Mouse (Mus musculus) left cerebral cortex, postnatal 10 days (tissue): Measurements from ENCODE around the gene Por. TPM values are rescaled to one million over a fixed set of nuclear protein-coding genes. Genes with fewer than 3 reads are reported as not detected.

Source experiments
- DNase-seq, 2 experiments: peaks; one replicate each; pipeline ENCODE4 v3.0.0; 2021 to 2022; ENCODE audit warnings: low spot score in 2 of 2, mixed read lengths in 1 of 2; ENCODE audit errors: extremely low spot score in 1 of 2
- intact Hi-C: fragments of 180-260 bp; cut with DNase I; formaldehyde crosslinking; loops from one replicate; pipeline ENCODE4 v1.15.1; 2025
- total RNA-seq, 2 experiments: library from RNA; stranded (reverse); gene quantifications; 2 replicates each; pipeline ENCODE4 v1.2.3; 2021

Por gene
- 10 to 100 TPM; 68.2 to 70.0 TPM for total RNA-seq

DNA sequence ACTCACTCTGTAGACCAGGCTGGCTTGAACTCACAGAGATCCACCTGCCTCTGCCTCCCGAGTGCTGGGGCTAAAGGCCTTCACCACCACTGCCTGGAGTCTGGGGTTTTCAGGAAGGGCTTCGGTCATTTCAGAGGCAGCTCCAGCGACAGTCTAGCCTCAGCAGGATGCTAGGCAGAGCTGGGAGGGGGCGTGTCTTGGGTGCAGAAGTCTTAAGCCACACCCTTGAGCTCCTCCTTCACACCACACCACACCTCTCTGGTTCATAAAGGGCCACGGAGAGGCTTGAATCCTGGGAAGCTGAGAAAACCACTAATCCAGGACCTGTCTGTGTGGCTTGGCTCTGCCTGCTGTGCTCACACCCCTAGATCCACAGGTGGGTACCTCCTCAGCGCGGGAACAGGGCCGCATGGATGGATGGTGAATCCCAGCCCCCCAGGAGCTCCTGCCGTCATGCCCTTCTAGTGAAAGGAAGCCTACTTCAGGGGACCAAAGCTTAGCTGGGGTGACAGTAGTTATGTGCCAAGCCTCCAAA, at the start of gene Por:
Por (plus strand) TSS at position 293 of the 535 bp plus-strand sequence.
- intact Hi-C loops: no loop called here

DNA sequence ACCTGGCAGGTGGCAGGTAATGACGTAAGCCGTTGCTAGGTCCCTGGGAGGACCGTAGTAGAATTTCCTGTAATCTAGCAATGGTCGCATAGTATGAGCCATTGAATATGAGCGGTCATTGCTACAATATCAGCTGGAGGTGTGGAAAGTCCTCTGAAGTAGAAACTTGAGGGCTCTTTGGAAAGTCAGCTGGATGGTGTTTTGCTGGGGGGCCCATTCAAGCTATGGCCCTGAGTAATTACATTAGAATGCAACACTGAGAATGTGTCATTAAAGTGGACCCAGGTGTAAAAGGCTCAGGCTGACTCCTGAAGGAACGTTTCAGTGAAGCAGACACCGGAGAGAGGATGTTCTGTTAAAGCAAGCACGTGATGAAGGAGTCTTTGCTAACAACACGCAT, 49.3 kb upstream of the Por start:
- no peak for DNase-seq
- intact Hi-C loops: no loop called here

More for the DNA sequence above, at the start of gene Por:
- peak in 1 of 2 experiments; percentile 58 for DNase-seq

DNA sequence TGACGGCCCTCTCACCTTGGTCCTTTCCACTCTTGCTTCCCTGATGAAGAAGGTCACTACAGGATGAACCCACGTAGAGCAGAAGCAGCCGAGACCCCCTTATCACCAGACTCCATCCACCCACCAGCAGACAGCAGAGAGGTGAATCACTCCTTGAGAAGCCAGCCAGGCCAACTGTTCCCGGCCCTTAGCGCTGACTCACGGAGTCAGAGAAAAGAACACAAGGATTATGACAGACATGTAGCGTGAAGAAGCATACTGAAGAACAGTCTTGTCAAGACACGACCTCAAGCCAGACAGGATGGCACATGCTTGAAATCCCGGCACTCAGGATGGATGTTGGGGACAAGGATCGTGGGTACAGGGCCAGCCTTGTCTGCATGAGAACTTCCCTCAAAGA, 48.1 kb upstream of the Por start:
- no peak for DNase-seq
- intact Hi-C loops: no loop called here

DNA sequence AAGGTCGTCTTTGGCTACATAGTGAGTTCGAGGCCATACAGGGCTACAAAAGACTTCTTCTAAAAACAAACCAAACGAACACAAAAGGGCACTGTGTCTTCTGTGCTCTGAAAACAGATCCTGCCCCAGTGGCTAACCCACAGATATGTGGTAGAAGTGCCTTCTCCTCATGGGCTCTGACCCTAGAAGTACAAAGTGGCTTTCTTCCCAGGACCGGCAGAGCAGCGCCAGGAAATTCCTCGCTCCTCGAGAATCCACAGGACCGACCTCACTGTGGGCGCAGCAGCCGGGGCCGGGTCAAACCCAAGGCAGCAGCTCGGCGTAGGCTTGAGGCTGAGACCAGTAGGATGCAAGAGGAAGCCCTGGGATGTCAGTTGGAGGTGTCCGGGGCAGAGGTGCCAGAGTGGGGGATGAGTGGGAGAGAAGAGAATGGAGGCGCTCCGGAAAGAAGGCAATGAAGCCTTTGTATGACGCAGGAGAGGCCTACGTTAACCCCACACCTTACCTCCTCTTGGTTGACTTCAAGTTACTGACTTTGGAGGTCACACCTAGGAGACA, 46.7 kb upstream of the Por start:
- DNase-seq: no peak
- intact Hi-C loops: no loop called here

DNA sequence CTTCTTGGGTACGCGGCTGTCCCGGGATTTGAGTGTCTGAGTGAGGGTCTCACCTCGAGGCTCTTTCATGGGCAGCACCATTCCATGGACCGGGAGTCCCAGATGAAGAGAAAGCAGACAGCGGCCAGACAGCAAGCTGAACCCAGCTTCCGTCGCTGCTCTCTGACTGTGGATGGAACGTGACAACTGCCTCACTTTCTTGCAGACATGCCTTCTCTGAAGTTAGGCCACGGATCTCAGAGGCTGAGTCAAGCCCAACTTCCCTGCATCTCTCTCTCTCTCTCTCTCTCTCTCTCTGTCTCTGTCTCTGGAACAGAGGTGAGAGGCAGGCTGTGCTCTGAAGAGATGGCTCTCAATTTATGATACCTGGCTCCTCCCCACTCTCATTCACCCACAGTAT, 40.9 kb upstream of the Por start:
- intact Hi-C loops: no loop called here
- no peak for DNase-seq

DNA sequence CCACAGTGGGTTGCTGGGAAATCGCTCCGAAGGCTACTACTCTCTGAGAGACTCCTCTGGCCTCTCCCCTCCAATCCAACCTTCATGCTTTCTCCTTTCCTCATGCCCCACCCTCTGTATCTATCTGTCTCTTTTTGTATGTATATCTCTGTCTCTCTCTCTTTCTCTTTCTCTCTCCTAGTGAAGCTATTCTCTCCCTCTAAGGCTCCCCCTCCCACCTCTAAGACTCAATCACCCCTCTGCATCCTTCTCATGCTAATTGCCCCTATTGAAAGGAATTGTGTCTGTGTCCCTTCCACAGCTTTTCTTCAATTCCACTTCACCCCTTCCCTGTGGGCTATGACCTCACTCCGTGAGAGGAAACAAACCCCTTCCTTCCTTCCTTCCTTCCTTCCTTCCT, 40.4 kb upstream of the Por start:
- intact Hi-C loops: no loop called here
- DNase-seq: no peak

DNA sequence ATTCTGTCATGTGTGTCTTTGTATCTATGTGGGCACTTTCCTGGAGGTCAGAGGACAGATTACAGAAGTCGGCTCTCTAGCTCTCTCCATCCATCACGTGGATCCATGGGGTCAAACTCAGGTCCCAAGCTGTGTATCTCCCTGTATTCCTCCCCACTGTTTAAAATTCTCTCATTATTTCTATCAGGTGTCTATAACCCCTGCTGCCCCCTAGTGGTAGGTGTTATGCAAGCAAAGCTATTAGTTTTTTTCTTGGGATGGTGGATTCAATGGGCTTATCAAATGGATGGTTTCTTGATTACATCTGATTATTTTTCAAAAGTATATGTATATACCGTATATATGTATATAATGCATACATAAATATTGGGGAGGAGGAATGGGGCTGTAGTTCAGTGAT, 39.2 kb upstream of the Por start:
- intact Hi-C loops: loop anchor here (5.0 kb wide), 1 partner anchor 132 kb away; no protein-coding TSS in a partner anchor
- peak; percentile 36 to 61 for DNase-seq

DNA sequence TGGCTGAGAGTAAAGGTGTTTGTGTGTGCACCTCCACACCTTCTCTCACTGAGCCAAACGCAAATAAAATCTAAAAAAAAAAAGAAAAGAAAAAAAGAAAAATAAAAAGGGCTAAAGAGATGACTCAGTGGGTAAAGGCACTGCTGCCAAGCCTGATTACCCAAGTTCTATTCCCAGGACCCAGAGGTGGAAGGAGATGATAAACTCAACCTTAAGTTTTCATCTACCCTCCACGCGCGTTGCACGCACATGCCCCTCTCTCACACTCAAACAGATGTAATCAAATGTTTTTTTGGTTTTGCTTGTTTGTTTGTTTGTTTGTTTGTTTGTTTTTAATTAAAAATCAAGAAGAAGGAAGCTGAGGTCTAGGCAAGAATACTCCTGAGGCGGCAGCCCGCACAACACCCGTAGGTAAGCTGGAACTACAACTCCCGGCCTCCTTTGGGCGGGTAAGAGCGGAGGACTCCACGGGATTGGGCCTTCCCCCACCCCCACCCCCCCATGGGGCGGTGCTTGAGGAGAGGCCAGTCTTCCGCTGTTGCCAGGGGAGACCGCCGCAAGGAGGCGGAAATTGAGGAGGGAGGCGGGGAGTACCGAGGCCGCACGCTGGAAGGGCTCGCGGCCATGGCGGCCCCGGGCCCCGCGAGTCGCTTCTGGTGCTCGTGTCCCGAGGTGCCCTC, 37.6 kb upstream of the Por start, which contains the start of gene Rhbdd2:
Rhbdd2 (plus strand) TSS at position 502 of the 680 bp plus-strand sequence.
- intact Hi-C loops: loop anchor here (5.0 kb wide), 1 partner anchor 130 kb away; no protein-coding TSS in a partner anchor
- DNase-seq: peak; percentile 94 to 99

DNA sequence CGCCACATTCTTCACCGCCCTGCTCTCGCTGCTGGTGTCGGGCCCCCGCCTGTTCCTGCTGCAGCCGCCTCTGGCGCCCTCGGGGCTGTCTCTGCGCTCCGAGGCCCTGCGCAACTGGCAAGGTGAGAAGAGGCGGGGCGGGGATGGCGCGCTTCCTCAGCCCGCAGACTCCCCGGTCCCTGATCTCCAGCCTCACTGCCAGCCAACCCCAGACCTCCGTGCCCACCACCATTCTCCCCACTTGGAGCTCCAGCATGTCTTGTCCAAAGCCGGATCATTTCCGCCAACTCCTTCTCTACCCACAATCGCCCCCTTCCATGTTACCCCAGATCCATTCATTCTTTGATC, 37.1 kb upstream of the Por start:
- DNase-seq: no peak
- intact Hi-C loops: loop anchor here (5.0 kb wide), 1 partner anchor 130 kb away; no protein-coding TSS in a partner anchor

DNA sequence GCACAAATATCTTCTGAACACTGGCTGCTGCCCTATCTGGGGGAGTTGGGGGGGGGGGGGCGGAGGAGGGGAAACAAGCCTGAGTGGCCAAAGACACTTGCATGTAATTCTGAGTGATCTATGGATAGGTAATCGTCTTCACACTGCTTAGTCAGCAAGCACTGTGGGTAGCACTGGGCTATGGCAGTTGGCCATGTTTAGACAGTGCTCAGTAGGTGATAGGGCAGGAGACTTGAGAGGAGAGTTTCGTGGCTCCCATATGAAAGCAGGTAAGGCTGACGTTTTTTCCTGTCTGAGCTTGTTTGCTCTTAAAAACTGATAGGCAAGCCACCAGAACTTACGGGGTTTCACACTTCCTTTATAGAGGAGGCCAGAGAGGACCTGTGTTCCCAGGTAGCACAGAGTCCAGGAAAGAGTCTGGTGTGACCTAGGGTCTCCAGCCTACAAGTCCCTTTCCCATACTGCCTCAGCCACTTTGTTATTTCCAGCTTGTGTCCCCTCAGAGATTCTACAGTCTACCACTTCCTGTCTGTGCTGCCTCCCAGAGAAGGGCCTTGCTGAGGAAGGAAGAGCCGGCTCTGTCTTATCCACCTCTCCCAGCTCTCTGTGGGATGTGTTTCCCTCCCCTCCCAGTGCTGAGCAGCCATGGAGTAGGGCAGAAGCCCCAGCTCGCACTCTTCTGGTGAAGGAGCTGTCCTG, 29.9 kb upstream of the Por start:
- intact Hi-C loops: no loop called here

DNA sequence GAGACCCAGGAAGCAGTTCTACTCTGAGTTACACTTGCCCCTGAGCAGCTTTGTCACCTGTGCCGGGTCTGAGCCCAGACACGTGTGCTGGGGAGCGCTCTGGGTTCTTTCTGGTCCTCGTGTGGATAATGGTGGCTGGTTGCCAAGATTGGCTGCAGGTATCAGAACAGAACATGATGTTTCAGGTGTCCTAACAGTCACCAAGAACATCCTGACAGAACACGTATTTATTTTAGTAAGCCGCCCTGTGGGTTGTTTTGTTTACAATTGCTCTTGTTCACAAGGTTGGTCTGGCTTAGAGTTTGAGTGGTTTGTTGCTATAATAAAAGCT, 29.4 kb upstream of the Por start:
- intact Hi-C loops: no loop called here
- no peak for DNase-seq

More for the DNA sequence above, 29.9 kb upstream of the Por start:
- no peak for DNase-seq

DNA sequence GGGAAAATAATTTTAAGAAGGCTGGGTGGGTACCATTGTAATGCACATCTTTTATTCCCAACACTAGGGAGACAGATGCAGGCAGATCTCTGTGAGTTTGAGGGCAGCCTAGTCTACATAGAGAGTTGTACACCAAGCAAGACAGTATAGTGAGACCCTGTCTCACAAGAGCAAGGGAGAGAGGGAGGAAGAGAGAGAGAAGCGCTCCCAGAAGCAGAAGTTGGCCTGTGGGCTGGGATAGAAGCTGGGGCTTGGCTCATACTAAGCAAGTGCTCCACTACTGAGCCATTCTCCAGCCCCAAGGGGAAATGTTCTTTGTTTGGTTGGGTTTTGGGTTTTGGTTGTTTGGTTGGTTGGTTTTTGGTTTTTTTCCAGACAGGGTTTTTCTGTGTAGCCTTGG, 28.8 kb upstream of the Por start:
- DNase-seq: no peak
- intact Hi-C loops: no loop called here

DNA sequence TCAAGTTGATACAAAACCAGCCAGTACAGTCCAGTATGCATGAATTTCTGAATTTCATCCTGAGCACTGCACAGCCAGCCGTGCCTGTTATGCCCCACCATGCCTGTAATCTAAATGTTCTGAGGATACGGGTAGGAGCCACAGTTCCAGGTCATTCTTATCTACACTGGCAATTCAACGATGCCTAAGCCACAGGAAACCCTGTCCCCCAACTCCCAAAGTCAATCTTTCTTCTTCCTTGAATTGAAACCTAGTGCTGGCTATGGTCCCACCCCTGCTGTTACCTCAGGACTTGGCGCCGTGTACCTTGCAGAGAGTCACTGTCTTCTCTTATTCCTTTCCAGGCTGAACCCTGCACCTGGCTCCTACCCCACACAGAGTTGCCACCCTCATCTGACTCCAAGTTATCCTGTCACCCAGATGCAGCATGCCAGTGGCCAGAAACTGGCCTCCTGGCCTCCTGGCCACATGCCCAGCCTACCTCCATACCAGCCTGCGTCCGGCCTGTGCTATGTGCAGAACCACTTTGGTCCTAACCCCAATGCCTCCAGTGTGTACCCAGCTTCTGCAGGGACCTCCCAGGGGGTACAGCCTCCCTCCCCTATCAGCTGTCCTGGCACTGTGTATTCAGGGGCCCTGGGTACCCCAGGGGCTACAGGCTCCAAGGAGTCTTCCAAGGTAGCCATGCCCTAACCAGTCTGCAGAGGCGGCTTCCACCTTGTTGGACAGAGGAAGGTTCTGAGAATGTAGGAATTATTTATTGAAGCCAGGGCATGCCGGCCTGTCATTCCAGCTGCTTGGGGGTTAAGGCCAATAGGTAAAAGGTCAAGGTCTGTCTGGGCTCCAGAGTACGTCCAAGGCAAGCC, 26.9 kb upstream of the Por start:
- intact Hi-C loops: no loop called here
- no peak for DNase-seq

DNA sequence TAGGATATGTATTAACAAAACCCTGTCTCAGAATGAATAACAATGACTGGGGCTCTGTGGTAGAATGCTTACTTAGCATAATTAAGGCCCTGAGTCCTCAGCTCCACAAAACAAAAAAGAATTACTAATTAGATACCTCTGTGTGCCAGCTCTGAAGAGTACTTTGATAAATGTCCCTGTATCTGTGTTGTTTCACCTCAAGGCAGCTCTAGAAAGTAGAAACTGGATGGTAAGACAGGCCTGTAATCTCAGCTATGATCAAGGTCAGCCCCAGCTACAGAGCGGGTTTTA, 26.3 kb upstream of the Por start:
- no peak for DNase-seq
- intact Hi-C loops: no loop called here

DNA sequence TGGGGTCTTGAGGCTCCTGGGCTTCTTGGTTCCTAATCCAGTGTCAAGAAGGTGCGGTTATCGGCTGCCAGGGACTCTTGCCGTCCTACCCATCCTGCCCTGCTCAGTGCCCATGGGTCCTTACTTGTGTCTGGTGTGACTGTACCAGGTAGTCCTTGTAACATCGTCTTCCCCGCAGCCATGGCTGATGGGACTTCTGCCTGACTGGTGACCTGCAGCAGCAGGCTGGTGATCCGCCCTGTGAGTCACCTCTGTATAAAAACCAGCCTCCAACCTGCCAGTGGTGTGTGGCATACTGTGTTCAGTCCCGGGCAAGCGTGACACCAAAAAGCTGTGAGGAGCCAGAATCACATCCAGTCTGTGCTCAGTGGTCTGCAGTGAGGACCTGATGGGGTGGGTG, 26.0 kb upstream of the Por start:
- intact Hi-C loops: no loop called here
- no peak for DNase-seq

DNA sequence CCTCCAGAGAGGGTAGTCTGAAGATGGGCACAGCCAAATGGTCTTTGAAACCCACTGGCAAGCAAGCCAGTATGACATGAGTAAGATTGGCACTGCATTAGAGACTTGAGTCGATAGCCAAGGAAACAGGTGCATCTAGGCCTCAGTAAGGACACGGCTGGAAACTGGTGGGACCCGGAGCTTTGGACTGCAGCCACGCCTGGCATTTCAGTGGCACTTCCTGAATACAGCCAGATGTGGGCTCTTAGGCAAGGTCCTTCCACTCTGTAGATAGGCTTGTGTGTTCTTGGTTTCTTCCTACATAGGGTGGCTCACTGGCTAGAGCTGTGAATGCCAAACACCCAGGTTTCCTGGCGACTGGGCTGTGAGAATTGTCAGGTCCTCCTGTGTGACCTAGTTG, 24.5 kb upstream of the Por start:
- no peak for DNase-seq
- intact Hi-C loops: no loop called here

DNA sequence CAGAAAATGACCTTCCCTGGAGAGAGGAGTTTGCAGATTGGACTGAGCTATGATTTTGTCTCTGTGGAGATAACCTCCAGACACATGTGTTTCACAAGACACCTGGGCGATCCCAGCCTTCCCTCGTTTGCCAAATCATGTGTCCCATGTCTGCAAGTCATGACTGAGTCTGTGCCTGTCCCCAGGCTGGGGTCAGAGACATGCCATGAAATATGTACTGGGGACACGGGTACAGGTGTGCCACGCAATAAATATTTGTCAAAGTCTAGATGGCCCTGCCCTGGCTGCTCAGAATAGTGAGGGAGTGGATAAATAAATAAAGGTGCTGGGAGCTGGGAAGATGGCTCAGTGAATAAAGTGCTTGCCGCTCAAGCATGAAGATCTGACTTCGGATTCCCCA, 23.8 kb upstream of the Por start:
- DNase-seq: no peak
- intact Hi-C loops: no loop called here

DNA sequence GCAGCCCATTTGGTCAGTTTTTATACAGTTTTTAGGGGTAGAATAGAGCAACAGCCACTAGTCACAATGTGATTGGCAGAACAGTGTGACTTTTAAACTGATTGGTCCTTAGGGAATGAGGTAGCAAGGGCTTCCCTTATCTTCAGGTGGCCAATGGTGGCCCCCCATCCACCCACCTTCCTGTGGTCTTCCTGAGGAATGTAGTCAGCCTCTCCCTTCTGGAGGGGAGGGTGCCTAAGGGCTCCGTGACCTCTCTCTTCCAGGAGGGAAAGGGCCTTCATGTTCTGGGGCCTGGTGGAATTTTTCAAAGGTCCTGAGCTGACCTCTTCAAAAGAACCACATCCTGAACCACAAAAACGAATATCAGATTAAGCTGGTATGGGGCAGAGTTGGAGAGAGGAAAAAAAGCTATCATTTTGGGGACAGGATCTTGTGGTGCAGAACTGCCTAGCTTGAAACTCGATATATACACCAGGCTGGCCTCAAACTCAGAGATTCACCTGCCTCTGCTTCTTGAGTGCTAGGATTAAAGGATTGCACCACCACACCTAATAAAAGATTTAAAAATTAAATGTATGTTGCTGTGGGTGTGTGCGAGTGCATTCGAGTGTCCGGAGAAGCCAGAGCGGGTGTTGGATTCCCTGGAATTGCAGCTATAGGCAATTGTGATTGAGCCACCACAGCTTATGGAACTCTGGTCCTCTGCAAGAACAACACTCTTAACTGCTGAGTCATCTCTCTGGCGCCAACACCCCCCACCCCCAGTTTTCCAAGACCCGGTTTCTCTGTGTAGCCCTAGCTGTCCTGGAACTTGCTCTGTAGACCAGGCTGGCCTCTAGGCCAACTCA, 21.1 kb upstream of the Por start:
- no peak for DNase-seq
- intact Hi-C loops: no loop called here

DNA sequence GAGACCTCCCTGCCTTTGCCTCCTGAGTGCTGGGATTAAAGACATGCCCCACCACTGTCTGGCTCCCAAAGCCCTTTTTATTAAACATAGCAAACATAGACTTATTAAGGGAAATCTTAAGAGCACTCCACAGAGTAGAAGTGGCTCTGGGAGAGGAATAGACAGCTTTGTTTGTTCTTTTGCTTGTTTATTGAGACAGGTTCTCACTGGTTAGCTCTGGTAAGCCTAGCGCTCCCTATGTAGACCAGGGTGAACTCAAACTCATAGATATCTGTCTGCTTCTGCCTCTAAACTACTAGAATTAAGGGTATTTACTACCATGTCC, 20.6 kb upstream of the Por start:
- intact Hi-C loops: no loop called here
- DNase-seq: no peak
